Mouse (Mus musculus): ENCODE data around the gene Slc46a2. TPM values are rescaled to one million over a fixed set of nuclear protein-coding genes. Genes with fewer than 3 reads are reported as not detected.

Gene Slc46a2
- polyA plus RNA-seq, 1 experiment from 2014 or later, result not detected

Other genes with a start within 250 kb of the Slc46a2 start
- 52.2 and 52.7 TPM in 2 replicates for gene Inip, start 113.5 kb downstream of the Slc46a2 start, polyA plus RNA-seq (2014; fragmentation: Nextera tagmentation; extraction: Ambion mirVana)
- gene Snx30, start 109.2 kb downstream of the Slc46a2 start, polyA plus RNA-seq (2014; fragmentation: Nextera tagmentation; extraction: Ambion mirVana), result 21.9 and 29.2 TPM in 2 replicates
- gene Mup4, start 45.7 kb upstream of the Slc46a2 start, polyA plus RNA-seq (2014; fragmentation: Nextera tagmentation; extraction: Ambion mirVana), result not detected in 2 replicates
- not detected in 2 replicates for gene Mup6, start 49.2 kb upstream of the Slc46a2 start, polyA plus RNA-seq (2014; fragmentation: Nextera tagmentation; extraction: Ambion mirVana)
- gene Mup7, start 155.4 kb upstream of the Slc46a2 start, polyA plus RNA-seq (2014; fragmentation: Nextera tagmentation; extraction: Ambion mirVana), result not detected in 2 replicates
- not detected in 2 replicates for gene Mup2, start 239.2 kb upstream of the Slc46a2 start, polyA plus RNA-seq (2014; fragmentation: Nextera tagmentation; extraction: Ambion mirVana)